Mouse (Mus musculus) left cerebral cortex, postnatal 4 days (tissue): ENCODE results near the gene Nudt19. TPM values are rescaled to one million over a fixed set of nuclear protein-coding genes. Genes with fewer than 3 reads are reported as not detected.
"Not testable (repeated sequence)": the region's sequence is repeated elsewhere in the genome, so short reads cannot be mapped to it uniquely, and the experiment has no call there.

Experiments
- DNase-seq: peaks from one replicate; pipeline ENCODE4 v3.0.0-alpha.2; 2022
- intact Hi-C: fragments of 180-260 bp; cut with DNase I; formaldehyde crosslinking; loops from one replicate; pipeline ENCODE4 v1.15.1; 2025
- total RNA-seq, 2 experiments: library from RNA; stranded (reverse); gene quantifications; 2 replicates each; pipeline ENCODE4 v1.2.3; 2021

Gene Nudt19
- total RNA-seq, 2 experiments from 2014 or later: 59.2 to 60.1 TPM

DNA sequence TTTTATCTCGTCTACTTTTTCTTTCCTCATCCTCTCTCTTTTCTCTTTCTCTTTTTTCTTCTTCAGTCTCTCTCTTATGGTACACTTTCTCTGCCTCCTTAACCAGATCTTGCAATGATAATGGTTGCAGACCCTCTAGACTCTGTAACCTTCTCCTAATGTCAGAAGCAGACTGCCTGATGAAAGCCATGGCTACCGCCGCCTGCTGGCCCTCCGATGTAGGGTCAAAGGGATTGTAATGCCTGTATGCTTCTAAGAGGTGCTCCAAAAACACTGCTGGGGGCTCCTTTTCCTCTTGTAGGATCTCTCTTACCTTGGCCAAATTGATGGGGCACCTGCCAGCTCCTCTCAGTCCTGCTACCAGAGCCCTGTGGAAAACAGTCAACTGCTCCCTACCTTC, 13.6 kb upstream of the Nudt19 start:
- intact Hi-C loops, DNase-seq: not testable (repeated sequence)

GRCm38 (mm10) chr7:35565965-35566364, 9.9 kb upstream of the Nudt19 start:
- DNase-seq, intact Hi-C loops: not testable (repeated sequence)

DNA sequence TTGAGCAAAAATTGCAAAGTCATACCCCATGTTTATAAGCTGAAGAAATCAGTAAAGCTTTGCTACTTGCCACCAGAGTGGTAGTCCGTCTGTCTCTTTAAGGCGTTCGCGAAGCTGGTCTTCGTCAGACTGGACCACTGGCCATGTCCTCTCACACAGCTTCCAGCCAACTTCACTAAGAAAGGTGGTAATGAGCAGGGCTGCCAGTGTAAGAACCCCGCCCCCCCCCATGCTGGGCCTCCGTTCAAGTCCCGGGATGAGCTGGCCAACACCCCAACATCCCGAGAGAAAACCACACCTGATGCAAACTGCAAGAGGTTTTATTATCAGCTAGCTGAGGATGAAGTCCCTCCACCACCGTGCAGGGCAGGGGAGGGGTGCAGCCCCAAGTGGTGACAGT, 8.8 kb upstream of the Nudt19 start:
- DNase-seq, intact Hi-C loops: not testable (repeated sequence)

DNA sequence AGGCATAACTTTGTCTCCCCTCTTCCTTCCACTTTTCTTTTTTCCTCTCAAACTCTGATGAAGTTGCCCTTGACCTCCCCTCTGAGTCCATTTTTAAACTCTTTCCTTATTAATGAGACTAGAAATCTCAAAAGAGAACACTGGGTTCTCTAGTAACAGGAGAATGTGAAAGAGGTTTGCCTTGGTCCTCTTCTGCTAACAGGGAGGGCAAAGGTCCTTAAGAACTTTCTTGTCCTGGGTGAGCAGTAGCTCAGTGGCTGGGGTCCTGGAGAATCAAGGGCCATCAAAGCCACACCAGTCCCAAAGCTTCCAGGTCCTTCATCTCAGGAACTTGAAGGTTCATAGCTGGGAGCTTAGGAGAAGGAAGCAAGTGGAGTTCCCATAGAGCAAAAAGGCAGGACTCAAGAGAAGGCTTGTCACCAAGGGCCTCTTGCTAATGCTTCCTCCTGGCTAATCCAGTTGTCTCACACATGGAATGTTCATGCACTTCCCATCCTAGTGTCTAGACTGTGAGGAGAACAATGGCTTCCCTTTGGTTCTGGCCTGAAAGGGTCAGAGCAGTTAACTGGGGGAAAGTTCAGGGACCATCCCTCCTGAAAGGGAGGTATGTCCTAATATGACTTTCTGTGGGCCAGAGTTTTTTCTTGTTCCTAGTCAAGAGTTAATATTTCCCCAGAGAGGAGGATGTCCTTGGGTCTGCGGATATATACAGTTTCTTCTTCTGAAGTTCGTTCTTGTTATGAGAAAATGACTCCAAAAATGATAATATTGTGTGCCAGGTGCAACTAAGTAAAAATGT, 8.2 kb upstream of the Nudt19 start:
- no peak for DNase-seq
- intact Hi-C loops: no loop called here

GRCm38 (mm10) chr7:35563071-35563470, 7.0 kb upstream of the Nudt19 start:
- intact Hi-C loops: no loop called here

GRCm38 (mm10) chr7:35559838-35560237, 3.7 kb upstream of the Nudt19 start:
- intact Hi-C loops: loop anchor here (10.0 kb wide), 1 partner anchor 75 kb away; no protein-coding TSS in a partner anchor
- DNase-seq: no peak

More at GRCm38 (mm10) chr7:35563071-35563470, 7.0 kb upstream of the Nudt19 start:
- DNase-seq: no peak

GRCm38 (mm10) chr7:35558681-35559080, 2.6 kb upstream of the Nudt19 start:
- intact Hi-C loops: loop anchor here (10.0 kb wide), 1 partner anchor 76 kb away; no protein-coding TSS in a partner anchor
- no peak for DNase-seq

DNA sequence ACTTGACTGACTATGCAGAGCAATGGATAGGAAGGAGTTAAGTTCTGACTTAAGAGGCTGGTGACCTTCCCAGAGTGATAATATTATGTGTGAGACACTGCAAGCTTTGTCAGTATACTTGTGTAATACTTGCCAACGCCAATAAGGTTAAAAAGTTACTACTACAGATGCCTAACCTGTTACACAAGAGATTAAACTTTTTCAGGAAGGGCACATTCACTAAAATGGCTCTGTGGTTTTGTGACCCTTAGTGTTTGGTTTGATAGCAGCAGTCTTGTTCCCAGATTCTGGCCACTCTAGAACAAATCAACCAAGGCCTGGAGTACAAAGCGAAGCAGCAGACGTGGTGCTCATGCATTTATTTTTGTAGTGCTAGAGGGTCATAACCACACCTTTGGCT, 1.5 kb upstream of the Nudt19 start:
- DNase-seq: no peak
- intact Hi-C loops: loop anchor here (10.0 kb wide), 1 partner anchor 77 kb away; no protein-coding TSS in a partner anchor

GRCm38 (mm10) chr7:35556905-35557304, 801 bp upstream of the Nudt19 start:
- intact Hi-C loops: loop anchor here (10.0 kb wide), 1 partner anchor 78 kb away; no protein-coding TSS in a partner anchor
- no peak for DNase-seq

DNA sequence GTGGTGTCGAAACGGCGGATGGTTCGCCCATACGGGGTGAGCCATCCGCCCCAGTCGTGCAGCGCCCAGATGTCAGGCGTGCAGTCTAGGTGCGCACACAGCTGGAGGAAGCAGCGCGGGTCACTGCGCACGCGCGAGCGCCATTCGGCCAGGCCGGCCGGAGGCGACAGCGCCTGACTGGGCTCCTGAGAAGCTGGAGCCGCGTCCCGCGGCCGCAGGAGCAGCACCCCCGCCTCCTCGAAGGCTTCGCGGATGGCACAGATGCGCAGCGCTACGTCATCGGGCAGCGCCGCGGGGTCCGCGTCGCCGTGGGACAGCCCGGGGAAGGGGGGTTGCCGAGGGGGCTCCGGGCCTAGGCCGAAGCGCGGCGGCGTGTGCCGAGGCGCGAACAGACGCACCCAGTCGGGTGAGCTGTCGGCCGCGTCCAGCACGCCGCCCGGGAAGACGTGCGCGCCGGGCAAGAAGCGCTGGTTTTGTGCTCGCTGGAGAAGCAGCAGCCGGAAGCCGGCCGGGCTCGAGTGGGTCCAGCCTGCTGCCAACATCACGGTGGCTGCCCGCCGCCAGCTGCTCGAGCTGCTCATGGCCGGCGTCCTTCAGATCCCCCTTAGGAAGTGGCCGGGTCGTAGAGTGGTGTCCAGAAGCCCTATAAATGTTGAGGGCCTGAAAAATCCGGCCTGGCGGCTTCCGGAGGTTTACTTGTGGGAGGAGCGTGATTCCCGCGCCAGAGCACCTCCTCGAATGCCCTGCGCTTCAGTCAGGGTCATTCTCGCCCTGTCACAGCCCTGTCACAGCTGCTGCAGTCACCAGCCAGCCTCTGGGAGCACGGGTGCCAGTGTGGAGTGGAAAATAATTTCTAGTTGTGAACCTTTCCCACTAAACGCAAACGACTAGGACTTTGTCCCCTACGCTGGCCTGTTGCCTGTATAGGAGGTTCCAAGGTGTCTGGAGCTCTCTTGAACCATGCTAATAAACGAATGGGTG, 590 bp downstream of the Nudt19 start:
- DNase-seq: peak; percentile 91
- intact Hi-C loops: loop anchor here (10.0 kb wide), 1 partner anchor 79 kb away; no protein-coding TSS in a partner anchor

DNA sequence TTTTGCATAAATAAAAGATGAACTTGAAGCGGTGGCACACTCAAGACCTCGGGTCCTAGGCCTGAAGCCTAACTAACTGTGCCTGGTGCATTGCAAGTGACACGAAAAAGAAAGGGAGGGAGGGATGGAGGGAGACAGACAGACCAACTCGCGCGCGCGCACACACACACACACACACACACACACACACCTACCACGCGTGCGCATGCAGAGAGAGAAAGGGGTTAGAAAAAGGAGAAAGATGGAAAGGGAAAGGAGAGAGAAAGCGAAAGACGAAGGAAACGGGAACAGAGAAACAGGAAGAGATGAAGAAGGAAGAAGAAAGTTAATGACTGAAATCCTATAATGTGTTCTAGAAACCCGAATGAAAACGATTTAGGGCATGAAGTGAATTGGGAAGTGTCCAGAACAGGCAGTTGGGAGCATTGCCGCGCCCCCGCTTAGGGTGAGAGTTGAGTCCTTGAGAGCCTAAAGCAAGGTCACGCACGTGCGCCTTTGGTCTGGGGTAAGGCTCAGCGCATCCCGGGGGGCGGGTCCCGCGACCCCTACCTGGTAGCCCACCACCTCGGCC, 1.4 kb downstream of the Nudt19 start:
- intact Hi-C loops: loop anchor here (10.0 kb wide), 1 partner anchor 80 kb away; no protein-coding TSS in a partner anchor
- peak; percentile 38 for DNase-seq

GRCm38 (mm10) chr7:35553751-35554604, 2.1 kb downstream of the Nudt19 start:
- DNase-seq: peak; percentile 31
- intact Hi-C loops: loop anchor here (10.0 kb wide), 1 partner anchor 81 kb away; no protein-coding TSS in a partner anchor

- DNase-seq: peak; percentile 59
- intact Hi-C loops: no loop called here
Observed at GRCm38 (mm10) chr7:35545881-35546280, 10.2 kb downstream of the Nudt19 start.

- intact Hi-C loops: no loop called here
- DNase-seq: no peak
Observed at GRCm38 (mm10) chr7:35537562-35537961, 18.5 kb downstream of the Nudt19 start, which contains the start of gene Tdrd12. Tdrd12 (minus strand) TSS chr7:35537745.

DNA sequence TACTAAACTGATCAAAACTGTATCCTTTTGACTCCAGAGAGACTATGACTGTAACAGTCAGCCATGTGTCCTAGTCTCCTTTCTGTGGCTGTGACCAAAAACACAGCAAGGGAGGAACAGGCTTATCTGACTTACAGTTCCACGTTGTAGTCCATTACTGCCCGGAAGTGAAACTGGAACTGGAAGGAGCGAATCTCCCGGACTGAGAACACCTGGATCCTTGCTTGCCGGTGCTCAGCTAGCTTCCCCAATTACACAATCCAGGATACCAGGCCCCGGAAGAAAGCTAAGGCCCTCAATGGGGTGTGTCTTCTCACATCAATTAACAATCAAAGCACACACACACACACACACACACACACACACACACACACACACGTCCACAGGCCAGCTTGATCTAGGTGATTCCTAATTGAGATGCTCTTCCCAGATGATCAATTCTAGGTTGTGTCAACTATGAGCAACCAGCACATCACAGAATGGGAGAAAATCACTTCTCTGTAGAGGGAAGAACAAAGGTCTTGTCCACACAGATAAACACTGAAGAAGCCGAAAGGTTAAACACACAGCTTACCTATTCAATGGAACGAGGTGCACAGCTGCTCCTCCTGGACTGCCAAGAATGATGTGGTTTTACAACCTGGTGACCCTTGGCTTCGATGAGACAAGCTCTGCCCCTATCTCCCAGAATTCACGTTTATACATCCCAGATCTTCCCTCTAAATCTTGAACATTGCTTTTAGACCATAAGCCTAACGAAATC, 20.2 kb downstream of the Nudt19 start:
- intact Hi-C loops: no loop called here
- DNase-seq: no peak

DNA sequence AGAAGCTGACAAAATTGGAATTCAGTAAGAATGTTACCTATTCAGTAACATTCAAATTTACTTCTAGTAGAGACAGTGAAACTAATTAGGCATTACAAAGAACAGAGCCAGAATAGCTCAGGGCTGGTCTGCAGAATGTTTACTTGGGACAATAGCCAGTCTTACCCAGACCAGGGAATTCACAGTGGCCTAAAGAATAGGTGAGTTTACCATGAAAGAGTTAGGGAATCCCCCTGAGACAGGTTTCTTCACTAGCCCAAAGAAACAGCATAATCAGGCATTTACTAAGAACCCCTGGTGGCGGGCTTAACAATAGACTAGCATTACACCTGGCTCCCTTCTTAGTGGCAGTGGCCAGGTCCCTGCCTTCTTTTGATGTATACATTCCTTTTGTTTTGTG, 25.6 kb downstream of the Nudt19 start:
- intact Hi-C loops, DNase-seq: not testable (repeated sequence)

DNA sequence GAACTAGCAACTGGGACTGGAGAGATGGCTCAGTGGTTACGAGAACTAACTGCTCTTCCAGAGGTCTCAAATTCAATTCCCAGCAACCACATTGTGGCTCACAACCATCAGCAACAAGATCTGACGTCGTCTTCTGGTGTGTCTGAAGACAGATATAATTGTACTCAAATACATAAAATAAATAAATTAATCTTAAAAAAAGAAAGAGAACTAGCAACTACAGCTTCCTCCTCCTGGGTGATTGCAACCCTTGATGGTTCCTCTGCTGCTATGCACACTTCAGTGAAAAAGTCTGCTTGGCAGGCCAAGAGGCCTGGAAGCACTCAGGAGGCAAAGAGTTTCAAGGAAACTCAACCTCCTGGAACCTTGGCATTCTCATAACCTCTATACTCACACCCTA, 26.1 kb downstream of the Nudt19 start:
- no peak for DNase-seq
- intact Hi-C loops: no loop called here

DNA sequence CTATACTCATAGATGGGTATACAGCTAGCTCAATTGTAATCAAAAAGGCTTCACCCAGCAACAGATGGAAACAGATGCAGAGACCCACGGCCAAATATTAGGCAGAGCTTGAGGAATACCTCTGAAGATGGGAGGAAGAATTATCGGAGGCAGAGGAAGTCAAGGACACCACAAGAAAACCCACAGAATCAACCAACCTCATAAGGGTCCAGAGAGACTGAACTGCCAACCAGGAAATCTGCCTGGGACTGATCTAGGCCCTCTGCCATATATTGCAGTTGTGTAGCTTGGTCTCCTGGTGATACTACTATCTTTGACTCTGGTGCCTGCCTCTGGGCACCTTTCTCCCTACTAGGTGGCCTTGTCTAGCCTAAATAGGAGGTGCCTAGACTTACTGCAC, 29.3 kb downstream of the Nudt19 start:
- intact Hi-C loops: no loop called here
- no peak for DNase-seq

DNA sequence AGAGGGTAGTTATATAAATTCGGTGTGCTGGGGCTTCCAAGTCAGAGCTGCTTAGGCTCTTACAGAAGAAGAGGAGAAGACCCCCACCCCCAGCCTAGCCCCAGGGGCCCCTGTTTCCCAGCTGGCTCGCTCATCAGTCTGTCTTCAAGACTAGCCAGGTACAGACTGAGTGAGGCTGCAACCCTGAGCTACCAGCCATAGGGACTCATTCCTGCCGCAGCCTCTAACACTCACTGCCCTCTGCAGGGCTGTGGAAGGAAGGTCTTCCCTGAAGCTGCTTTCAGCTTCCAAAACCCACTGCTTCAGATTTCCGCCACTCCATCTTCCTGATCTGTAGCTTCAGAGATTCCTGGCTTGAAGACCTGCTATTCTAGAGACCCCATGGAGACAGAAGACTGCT, 54.1 kb downstream of the Nudt19 start:
- intact Hi-C loops: no loop called here

More for the DNA sequence above, 54.1 kb downstream of the Nudt19 start:
- peak; percentile 12 for DNase-seq
